ENCODE assay signal across 22 mouse cellular contexts in the genomic region with DNA sequence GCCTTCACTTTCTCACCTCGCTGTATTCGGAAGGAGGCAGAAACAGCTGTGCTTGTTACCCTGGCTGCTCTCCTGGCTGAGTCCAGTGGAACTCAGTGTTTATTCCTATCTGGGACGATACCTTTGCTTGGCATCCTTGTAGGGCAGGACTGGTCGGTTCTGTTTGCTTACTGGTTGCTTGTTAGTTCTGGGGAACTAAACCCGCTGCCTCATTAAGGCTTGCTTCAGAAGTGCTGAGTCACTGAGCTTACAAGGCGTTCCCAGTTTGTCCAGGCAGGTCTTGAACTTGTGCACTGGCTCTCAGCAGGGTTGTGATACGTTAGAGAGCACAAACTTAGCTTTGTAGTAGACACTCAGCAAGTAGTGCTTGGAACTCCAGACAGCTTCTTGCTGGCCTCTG. TPM values are rescaled to one million over a fixed set of nuclear protein-coding genes. Genes with fewer than 3 reads are reported as not detected.
A peak's percentile ranks its signal among the peaks of the same experiment; 100 is the strongest.
DNase-seq lines count a peak whose midpoint lies in the region; ATAC-seq and TF ChIP-seq lines count a peak whose summit lies in the region.
"Had no signal": no experiment of that assay in that cellular context is flagged by ENCODE, and none has a peak within 500 bp of the region (broad histone marks: within the 10 kb centered on the region; RNA-seq: fewer than 3 reads in every experiment).

No protein-coding gene starts in this region.

- H3K36me3 ChIP-seq in kidney, postnatal 0 days (ENCODE audit: insufficient read depth, low read length): peaks cover 13% of the 10 kb centered on the region
- peaks cover 43% of the 10 kb centered on the region for H3K36me3 ChIP-seq in kidney, embryonic 14.5 days (ENCODE audit: control insufficient read depth, insufficient read depth, low read length)
- peaks cover 20% of the 10 kb centered on the region for H3K36me3 ChIP-seq in stomach, postnatal 0 days (ENCODE audit: control insufficient read depth, insufficient read depth, low read length)

- no peak for ATAC-seq in kidney, postnatal 0 days (replicated peaks; ENCODE audit: low FRiP score, low read depth)
- no peak for ATAC-seq in kidney, embryonic 14.5 days (ENCODE audit: low FRiP score, low TSS enrichment)
- ATAC-seq in common myeloid progenitor, adult 5-6 weeks (replicated peaks; ENCODE audit: low read depth, poor library complexity, severe bottlenecking): 0 out of 2 replicates have a peak, but pooled peaks have one; percentile 4
- peak; percentile 87 for ATAC-seq in stomach, postnatal 0 days (ENCODE audit: low FRiP score, low TSS enrichment)
- ATAC-seq: forebrain, embryonic 16.5 days; lung, postnatal 0 days; midbrain, embryonic 15.5 days had no signal

- H3K9ac ChIP-seq in kidney, postnatal 0 days (ENCODE audit: low read depth, low read length): no peak overlapping the region
- H3K9ac ChIP-seq in kidney, embryonic 14.5 days (ENCODE audit: low read depth, low read length): no peak overlapping the region
- no peak overlapping the region for H3K9ac ChIP-seq in stomach, postnatal 0 days (ENCODE audit: low read length)
- H3K9ac ChIP-seq: embryonic facial prominence, embryonic 13.5 days; hindbrain, embryonic 12.5 days; liver, embryonic 15.5 days; midbrain, embryonic 15.5 days had no signal

- DNase-seq in kidney, postnatal 0 days (ENCODE audit: low spot score): no peak
- DNase-seq in urinary bladder, postnatal 36 days (ENCODE audit: low spot score in 2 of 2): peak; percentile 37 to 42
- DNase-seq in urinary bladder, postnatal 4 days (ENCODE audit: low spot score in 2 of 2): no peak
- DNase-seq in stomach, postnatal 0 days (ENCODE audit: low spot score): peak; percentile 60
- no peak for DNase-seq in retina, postnatal 1 day
- no peak for DNase-seq in testis, postnatal 14 days (ENCODE audit: low spot score)
- DNase-seq: cerebellum, adult 9-11 months; heart, postnatal 10 days; kidney, postnatal 10 days; right cerebral cortex, postnatal 25 days; thymus, adult 2 months had no signal

- H3K4me1 ChIP-seq in kidney, postnatal 0 days (replicated peaks; ENCODE audit: insufficient read depth, low read length): no peaks in the 10 kb centered on the region
- 0 out of 2 replicates have a peak, but pooled peaks cover 6% of the 10 kb centered on the region for H3K4me1 ChIP-seq in kidney, embryonic 14.5 days (ENCODE audit: control insufficient read depth, insufficient read depth, low read length)
- no peaks in the 10 kb centered on the region for H3K4me1 ChIP-seq in stomach, postnatal 0 days (replicated peaks; ENCODE audit: control insufficient read depth, insufficient read depth)
- H3K4me1 ChIP-seq: hindbrain, embryonic 12.5 days; limb, embryonic 10.5 days; midbrain, embryonic 15.5 days had no signal

- no peak overlapping the region for H3K4me2 ChIP-seq in kidney, postnatal 0 days (ENCODE audit: low read length)
- no peak overlapping the region for H3K4me2 ChIP-seq in kidney, embryonic 14.5 days (replicated peaks; ENCODE audit: low read depth, low read length)
- H3K4me2 ChIP-seq in stomach, postnatal 0 days (replicated peaks; ENCODE audit: low read depth): no peak overlapping the region
- H3K4me2 ChIP-seq: embryonic facial prominence, embryonic 13.5 days; heart, embryonic 11.5 days; hindbrain, embryonic 12.5 days; liver, embryonic 15.5 days; midbrain, embryonic 15.5 days had no signal

- H3K9me3 ChIP-seq in kidney, postnatal 0 days (replicated peaks; ENCODE audit: low read length): no peaks in the 10 kb centered on the region
- no peaks in the 10 kb centered on the region for H3K9me3 ChIP-seq in kidney, embryonic 14.5 days (ENCODE audit: control insufficient read depth, low read length)
- H3K9me3 ChIP-seq in stomach, postnatal 0 days (ENCODE audit: control insufficient read depth, low read length): no peaks in the 10 kb centered on the region
- H3K9me3 ChIP-seq: embryonic facial prominence, embryonic 13.5 days; limb, embryonic 10.5 days; liver, embryonic 15.5 days; midbrain, embryonic 15.5 days had no signal

- TF ChIP-seq EP300 in stomach, postnatal 0 days (optimal IDR thresholded peaks at IDR 0.05): no peak

- WGBS in kidney, postnatal 0 days: 78% methylated on average over 7 of the region's 7 CpGs
- WGBS in kidney, embryonic 14.5 days: 89% methylated on average over 7 of the region's 7 CpGs
- WGBS in stomach, postnatal 0 days: 54% methylated on average over 7 of the region's 7 CpGs

- H3K27ac ChIP-seq in kidney, postnatal 0 days: 0 out of 2 replicates have a peak overlapping the region, but pooled peaks have one; percentile 4
- H3K27ac ChIP-seq in kidney, embryonic 14.5 days (ENCODE audit: low read depth, low read length): no peak overlapping the region
- H3K27ac ChIP-seq in stomach, postnatal 0 days (replicated peaks): peak overlapping the region; percentile 63
- H3K27ac ChIP-seq: embryonic facial prominence, embryonic 13.5 days; hindbrain, embryonic 12.5 days; left cerebral cortex, adult 2 months; limb, embryonic 10.5 days; liver, embryonic 15.5 days; midbrain, embryonic 15.5 days had no signal

- no peaks in the 10 kb centered on the region for H3K27me3 ChIP-seq in kidney, postnatal 0 days (ENCODE audit: insufficient read depth, low read length)
- no peaks in the 10 kb centered on the region for H3K27me3 ChIP-seq in kidney, embryonic 14.5 days (ENCODE audit: control insufficient read depth, insufficient read depth, low read length)
- H3K27me3 ChIP-seq in stomach, postnatal 0 days (ENCODE audit: control insufficient read depth, insufficient read depth, low read length): no peaks in the 10 kb centered on the region
- H3K27me3 ChIP-seq: embryonic facial prominence, embryonic 13.5 days; hindbrain, embryonic 12.5 days; liver, embryonic 15.5 days; midbrain, embryonic 15.5 days had no signal

- H3K4me3 ChIP-seq in kidney, postnatal 0 days (replicated peaks; ENCODE audit: low read depth, low read length): no peak overlapping the region
- no peak overlapping the region for H3K4me3 ChIP-seq in kidney, embryonic 14.5 days (ENCODE audit: low read length)
- H3K4me3 ChIP-seq in stomach, postnatal 0 days (ENCODE audit: low read depth, low read length): no peak overlapping the region
- H3K4me3 ChIP-seq: embryonic facial prominence, embryonic 13.5 days; hindbrain, embryonic 12.5 days; left cerebral cortex, adult 2 months; limb, embryonic 10.5 days; liver, embryonic 15.5 days; midbrain, embryonic 15.5 days had no signal

- TF ChIP-seq CTCF in kidney, postnatal 0 days (IDR thresholded peaks at IDR 0.05; ENCODE audit: low read depth): no peak
- no peak for TF ChIP-seq CTCF in stomach, postnatal 0 days (IDR thresholded peaks at IDR 0.05; ENCODE audit: low read depth)

RNA-seq across cellular contexts. Expression of gene Cdk17, which starts 52.7 kb away (rescaled TPM):
- 13.9 and 16.4 TPM in 2 replicates for polyA plus RNA-seq in kidney, postnatal 0 days (2015; fragmentation: Nextera tagmentation; extraction: Ambion mirVana)
- polyA plus RNA-seq in kidney, embryonic 14.5 days (2014; fragmentation: Nextera tagmentation; extraction: Ambion mirVana): 17.0 and 24.8 TPM in 2 replicates
- 69.2 and 87.6 TPM in 2 replicates for total RNA-seq in common myeloid progenitor, adult 5-6 weeks (2017)
- 8.2 and 8.6 TPM in 2 replicates for polyA plus RNA-seq in stomach, postnatal 0 days (2015; fragmentation: Nextera tagmentation; extraction: Ambion mirVana)

Comparison
In these comparisons a context has a peak if more than half of its experiments do, and no peak if none do; other contexts are left out.
1. DNase-seq: peak in urinary bladder, postnatal 36 days (2 of 2) and stomach, postnatal 0 days (single experiment); none in kidney, postnatal 0 days (single experiment), urinary bladder, postnatal 4 days (0 of 2), retina, postnatal 1 day (single experiment) and testis, postnatal 14 days (single experiment).
2. ATAC-seq: peak in common myeloid progenitor, adult 5-6 weeks (single experiment) and stomach, postnatal 0 days (single experiment); none in kidney, postnatal 0 days (single experiment) and kidney, embryonic 14.5 days (single experiment).